Mouse (Mus musculus) layer of hippocampus, postnatal 25 days (tissue): ENCODE results near the gene Kcnh2. TPM values are rescaled to one million over a fixed set of nuclear protein-coding genes. Genes with fewer than 3 reads are reported as not detected.

Experiments
- DNase-seq, 2 experiments: peaks; one replicate each; pipeline ENCODE4 v3.0.0; 2022; ENCODE audit warnings: mixed read lengths in 2 of 2, low spot score in 1 of 2; ENCODE audit errors: extremely low spot score in 1 of 2
- total RNA-seq, 2 experiments: library from RNA; stranded (reverse); gene quantifications; 2 replicates each; pipeline ENCODE4 v1.2.3; 2021

The Kcnh2 gene
- total RNA-seq, 2 experiments from 2014 or later = 20.1 to 21.9 TPM

- no peak for DNase-seq
Measured at GRCm38 (mm10) chr5:24321711-24322682, 29.4 kb downstream of the Kcnh2 start.

GRCm38 (mm10) chr5:24320894-24321293 lies 30.5 kb downstream of the Kcnh2 start:
- DNase-seq = no peak

DNA sequence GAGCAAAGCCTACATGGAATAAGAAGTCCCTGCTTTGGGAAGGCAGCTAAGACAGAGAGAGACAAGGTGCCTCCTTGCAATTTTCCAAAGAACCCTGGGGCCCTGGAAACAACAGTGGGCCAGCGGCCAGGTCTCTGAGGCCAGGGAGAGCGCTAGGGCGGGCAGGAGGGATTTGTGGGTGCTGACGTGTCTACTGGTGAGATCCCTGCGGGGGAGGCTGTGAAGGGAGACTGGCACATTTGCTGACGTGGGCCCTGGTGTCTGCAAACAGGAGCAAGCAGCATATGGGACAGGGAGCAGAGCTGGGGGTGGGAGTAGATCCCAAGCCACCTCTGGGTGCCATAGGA lies 31.0 kb downstream of the Kcnh2 start:
- no peak for DNase-seq

DNA sequence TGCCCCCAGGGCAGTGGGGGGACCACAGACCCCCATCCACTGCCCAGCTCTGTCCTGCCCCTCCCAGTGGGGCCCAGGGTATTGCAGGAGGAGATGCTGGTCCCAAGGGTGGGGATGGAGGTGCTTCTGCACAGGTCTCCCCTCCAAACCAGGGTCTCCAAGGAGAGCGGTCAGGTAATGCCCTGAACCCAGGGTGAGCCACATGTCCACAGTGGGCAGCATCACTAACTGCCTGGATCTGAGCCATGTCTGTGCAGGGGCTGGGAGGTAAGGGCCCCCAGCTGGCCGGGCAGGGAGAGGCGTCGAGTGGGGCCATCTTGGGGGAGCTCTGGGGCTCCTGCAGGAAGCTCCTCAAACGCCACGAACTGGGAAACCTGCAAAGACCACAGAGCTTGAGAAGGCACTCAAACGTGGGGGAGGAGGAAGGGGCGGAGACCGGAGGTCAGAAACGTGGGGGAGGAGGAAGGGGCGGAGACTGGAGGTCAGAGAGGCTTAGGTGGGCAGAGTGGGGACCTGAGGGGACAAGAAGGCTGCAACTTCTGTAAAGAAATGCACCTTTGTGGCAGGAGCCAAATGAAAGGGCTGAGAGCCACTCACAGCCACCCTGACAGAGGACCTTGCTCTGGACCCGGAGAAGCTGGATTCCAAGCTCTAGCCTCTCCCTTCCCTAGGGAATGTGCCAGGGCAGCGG lies 31.5 kb downstream of the Kcnh2 start:
- no peak for DNase-seq

DNA sequence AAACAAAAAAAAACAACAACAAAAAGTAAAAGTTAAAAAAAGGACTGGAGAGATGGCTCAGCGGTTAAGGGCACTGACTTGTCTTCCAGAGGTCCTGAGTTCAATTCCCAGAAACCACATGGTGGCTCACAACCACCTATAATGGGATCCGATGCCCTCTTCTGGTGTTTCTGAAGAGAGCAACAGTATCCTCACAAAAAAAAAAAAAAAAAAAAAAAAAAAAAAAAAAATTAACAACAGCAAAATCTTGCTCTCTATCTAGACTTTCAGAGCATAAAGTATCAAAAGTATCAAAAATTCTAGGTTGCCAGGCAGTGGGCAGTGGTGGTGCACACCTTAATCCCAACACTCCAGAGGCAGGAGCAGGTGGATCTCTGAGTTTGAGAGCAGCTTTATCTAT lies 42.2 kb downstream of the Kcnh2 start:
- no peak for DNase-seq

DNA sequence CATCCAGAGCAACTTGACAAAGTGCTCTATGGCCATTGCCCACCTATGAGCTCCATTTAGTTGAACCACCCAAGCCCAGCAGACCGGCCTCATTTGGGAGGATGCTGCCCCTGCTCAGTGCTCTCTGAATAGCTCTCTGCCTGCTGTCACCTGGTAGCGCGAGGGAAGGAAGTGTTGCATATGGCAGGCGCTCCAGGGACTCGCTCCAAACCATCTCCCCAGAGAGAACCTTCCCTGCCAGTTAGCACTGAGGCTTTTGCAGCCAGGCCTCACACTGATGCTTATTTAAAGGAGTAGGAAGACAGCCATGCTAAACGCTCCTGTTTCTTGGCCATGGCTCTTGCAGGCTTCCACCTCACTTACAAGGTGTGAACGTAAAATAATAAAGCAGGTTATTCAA lies 42.8 kb downstream of the Kcnh2 start:
- no peak for DNase-seq

DNA sequence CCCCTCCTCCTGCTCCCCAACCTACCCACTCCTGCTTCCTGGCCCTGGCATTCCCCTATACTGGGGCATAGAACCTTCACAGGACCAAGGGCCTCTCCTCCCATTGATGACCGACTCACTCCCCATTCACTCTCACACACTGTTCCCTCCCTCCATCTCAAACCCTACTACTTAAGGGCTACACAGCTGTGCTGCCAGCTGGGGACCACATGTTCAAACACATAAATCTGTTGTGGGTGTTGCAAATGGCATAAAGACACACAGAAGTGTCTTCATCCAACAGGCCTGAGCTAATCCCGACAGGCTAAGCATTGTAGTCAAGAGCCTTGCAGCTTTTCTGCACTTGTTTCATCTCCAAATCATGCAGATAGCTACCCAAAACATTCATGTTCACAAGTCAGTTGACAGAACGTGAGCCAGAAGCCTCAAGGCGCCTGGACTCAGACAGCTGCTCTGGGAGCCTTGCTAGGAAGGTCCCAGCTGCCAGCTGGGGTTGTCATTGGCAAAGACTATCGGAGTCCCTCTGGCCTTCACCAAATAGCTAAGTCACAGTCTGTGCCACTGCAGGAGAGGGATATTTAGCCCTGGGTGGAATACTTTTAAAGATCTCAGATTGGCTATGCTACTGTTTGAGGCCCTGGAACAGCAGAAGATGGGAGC lies 44.2 kb downstream of the Kcnh2 start:
- no peak for DNase-seq

DNA sequence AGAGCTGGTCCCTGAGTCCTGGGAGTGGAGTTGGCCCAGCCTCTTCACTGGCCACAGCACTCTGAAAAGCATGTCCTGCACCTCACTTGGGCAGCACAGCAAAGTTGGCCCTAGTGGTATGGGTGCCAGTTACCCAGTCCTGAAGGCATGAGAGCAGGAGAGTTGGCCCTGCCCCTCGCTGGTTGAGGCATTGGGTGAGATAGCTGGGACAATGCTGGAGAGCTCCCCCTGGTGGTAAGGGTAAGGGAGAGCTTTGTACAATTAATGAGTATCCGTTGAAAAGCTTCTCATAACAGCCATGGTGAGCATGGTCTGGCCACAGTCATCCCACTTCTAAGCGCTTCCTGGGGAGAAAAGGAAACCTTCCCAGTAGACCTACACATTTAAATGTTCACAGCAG lies 48.2 kb downstream of the Kcnh2 start:
- DNase-seq = peak in 1 of 2 experiments; percentile 23

DNA sequence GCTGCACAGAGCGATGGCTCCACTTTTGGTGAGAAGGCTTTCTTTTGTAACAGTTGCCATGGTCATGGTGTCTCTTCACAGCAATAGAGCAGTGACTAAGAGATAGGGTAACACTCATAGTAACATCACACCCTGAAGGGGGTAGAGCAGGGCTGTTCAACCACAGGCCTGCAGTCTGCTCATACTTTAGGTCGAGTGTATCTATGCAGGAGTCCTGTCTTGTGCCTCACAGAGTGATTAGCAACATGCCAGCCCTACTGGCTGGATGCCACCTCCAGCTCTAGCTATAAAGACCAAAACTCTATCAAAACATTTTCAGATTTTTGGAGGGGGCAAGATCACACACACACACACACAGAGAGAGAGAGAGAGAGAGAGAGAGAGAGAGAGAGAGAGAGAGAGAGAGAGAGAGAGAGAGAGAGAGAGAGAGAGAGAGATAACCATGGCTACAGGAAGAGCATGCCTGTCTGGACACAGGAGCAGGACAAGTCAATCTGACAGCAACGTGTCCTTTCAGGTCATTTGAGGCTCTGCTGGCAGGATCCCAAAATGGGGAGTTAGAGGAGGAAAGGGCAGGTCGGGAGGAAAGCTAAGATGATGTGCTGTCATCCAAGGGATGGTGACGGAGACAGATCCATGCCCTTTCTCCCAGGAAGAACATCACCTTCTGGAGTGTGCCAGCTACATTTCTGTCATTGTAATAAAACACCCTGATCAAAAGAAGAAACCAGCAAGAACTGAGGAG lies 51.4 kb downstream of the Kcnh2 start:
- DNase-seq = no peak

DNA sequence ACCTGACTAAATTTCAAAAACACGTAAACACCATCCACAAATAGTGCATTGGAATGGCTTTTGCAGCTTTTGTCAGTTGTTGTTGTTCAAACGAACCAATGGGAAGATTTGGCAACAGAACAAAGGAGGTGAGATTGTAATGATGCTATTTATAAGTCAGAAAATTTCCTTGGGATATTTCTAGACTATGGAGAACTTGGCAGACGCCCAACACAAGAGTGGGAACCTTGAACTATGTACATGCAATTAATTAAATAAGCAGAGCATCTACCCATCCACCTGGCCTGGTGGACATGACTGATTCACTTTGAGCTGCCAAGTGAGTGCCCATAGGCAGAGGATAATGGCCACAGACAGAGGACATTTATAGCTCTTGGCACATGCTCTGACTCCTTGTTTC lies 59.5 kb downstream of the Kcnh2 start:
- no peak for DNase-seq

DNA sequence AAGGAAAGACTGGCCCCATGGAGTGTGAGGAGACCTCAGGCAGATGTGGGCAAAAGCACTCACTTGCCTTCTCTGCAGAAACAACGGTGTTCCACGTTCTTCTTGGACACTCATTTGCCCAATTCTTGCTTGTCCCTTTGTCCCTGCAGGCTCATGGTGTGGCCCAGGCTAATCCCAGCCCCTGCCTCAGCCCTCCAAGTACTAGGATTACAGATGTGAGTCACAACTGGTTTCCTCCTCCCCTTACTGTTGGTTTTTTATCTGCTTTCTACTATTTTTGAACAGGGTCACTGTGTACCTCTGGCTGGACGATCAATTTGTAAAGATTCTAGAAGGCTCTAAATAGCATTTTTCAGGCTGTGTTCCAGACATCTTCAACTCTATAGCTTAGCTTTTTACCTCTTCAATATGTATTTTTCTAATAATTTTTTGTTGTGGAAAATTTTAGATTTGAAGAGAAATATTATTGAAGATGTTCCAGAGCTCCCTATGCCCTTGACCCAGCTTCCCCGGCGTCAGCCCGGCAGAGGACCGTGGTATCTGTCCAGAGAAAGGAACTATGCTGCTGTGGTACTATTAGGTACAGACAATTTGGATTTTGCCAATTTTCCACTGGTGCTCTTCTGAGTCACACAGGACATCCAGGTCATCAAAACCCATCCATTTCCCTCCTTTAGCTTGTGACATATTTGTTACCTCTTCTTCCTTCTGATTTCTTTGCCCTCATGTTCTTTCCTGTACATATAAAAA lies 65.0 kb downstream of the Kcnh2 start:
- DNase-seq = no peak

- DNase-seq = no peak
Measured at GRCm38 (mm10) chr5:24284145-24284544, 67.3 kb downstream of the Kcnh2 start.

GRCm38 (mm10) chr5:24283181-24283580 lies 68.2 kb downstream of the Kcnh2 start:
- DNase-seq = no peak

DNA sequence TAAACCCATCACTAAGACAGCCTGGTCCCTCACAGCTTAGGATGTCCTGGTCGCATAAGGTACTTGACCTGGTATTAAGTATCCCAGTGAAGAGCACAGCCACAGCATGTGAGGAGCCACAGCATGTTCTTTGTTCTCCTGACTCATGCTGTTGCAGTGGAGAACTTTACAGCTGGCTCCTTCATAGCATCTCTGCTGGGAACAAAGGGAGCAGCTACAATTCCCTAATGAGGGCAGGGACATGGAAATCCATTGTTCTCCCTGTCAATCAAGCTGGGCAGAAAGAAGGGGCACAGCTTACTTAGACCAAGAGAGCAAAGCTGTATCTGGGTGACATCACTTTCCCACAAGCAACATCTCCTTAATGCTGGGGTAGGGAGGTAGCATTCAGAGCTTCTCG lies 70.9 kb downstream of the Kcnh2 start:
- DNase-seq = no peak

DNA sequence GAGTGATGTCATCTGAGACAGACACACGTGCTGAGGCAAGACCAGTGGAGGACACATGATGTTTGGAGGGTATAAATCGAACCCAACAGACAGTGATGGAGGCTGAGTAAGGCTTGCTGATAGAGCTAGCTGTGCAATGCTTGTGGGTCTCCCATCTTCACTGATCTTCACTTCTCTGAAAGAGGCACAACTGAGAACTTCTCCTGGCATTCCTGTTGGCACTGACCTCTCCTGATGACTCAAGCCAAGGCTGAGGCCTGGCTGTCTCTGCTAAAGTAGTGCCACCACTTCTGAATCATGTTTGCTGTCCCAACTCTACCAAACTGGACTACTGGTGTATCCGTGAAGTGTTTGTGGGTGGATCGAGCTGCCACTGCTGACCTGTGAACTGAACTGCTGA lies 71.9 kb downstream of the Kcnh2 start:
- no peak for DNase-seq

GRCm38 (mm10) chr5:24278206-24278605 lies 73.2 kb downstream of the Kcnh2 start:
- DNase-seq = no peak

DNA sequence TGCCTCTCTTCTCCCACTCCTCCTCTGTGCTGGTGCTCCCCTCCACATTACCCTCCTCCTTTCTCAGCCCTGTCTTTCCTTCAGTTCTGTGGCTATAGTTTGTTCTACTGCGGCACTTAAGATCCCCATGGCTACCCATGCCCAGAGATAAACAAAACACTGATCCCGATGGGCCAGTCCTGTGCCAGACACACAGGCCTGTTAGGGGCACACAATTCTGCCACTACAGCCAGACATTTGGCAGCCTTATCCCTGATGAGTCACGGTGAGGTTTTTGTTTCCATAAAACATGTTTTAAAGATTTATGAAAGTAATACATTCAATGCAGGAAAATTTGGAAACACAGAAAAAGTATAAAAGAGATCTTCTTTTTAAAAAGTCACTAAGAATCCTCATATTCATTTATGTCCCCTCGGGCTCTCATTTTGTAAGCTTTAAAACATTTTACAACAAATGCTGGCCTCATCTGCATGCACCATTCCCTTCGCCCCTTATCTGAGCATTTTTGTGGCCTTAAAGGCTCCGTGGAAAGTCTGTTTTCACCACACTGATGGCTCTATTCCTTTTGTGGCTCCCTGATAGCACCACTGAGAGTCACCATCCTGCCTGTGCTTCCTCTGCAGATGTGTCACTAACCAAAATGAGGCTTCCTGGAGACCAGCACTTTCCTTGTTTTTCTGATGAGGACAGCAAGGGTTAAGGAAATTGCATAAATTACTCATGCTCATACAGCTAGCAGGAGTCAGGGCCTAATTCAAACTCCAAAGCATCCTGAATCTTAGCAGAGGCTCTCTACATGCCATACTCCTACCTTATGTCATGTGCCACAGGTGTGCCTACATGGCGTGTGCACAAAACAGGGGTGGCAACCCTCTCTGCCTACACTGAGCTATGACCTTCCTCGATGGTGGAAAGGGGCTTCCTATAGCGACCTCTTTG lies 77.5 kb downstream of the Kcnh2 start:
- DNase-seq = no peak

GRCm38 (mm10) chr5:24270941-24271340 lies 80.5 kb downstream of the Kcnh2 start:
- DNase-seq = no peak
